Mouse (Mus musculus): ENCODE data around the gene Lrrc20.

DNA sequence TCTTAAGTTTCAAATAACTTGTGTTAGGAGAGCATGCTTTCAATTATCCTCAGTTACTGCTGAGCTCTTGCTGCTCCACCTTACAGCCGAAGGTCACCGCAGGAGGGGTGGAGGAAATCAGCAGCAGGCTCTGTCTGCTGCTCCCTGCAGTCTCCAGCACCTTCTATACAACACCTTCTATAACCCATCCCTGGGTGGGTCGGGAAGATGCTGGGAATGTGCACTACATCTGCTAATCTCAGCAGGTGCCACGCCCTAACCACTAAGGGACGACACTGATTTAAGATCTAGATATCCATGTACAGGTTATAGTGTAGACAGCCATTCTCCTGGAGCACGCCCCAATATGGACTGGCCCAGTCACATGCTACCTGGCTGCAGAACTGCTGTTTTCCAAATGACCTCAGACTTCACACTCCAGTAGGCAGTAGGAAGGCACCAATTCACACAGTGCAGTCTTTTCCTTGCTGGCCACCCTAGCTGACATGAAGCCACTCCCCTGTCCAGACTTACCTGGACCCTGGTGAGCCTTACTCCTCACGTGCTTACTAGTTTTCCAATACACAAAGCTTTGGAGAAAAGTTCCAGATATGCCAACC, 35.3 kb upstream of the Lrrc20 start:
- TF ChIP-seq CTCF (IDR thresholded peaks at IDR 0.05; ENCODE audit: control insufficient read depth, insufficient read depth, low read length) (no peak), POLR2A (IDR thresholded peaks at IDR 0.05; ENCODE audit: borderline replicate concordance, control insufficient read depth, low read depth, low read length) (no peak)

All from bone marrow, adult 2 months (tissue).